Mouse (Mus musculus): ENCODE measurements around the gene Shank3.

DNA sequence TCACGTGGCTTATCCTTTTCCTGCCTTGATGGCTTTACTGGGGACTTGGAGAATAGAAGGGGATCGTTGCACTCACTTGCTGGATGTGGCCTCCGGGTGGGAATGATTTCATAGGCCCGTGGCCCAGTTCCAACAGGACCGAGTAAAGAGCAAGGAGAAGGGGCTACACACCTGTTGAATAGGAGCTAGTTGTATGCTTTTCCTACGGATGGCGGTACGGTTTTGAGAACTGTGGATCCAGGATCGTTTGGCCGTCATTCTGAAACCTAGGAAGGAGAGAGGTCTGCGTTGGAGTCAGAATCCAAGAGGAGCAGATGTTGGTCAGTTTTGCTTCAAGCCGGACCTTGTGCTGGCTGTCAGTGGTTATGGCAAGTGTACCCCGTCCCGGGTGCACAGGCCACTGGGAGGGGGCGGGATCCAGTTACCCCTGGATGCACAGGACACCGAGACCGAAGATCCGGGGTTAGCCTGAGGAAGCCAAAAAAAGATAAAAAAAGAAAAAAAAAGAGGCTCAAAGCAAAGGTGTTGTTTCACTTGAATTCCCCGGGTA is 27.4 kb downstream of the Shank3 start:
- TF ChIP-seq POLR2A (IDR thresholded peaks at IDR 0.05; ENCODE audit: control insufficient read depth, extremely low read depth, insufficient read depth, low read length, poor library complexity) (no peak), CTCF (IDR thresholded peaks at IDR 0.05; ENCODE audit: borderline replicate concordance, control insufficient read depth, extremely low read depth, insufficient read depth, low read length, poor library complexity) (no peak)
